16 mouse cellular contexts compared by ENCODE assay signal in the genomic region with DNA sequence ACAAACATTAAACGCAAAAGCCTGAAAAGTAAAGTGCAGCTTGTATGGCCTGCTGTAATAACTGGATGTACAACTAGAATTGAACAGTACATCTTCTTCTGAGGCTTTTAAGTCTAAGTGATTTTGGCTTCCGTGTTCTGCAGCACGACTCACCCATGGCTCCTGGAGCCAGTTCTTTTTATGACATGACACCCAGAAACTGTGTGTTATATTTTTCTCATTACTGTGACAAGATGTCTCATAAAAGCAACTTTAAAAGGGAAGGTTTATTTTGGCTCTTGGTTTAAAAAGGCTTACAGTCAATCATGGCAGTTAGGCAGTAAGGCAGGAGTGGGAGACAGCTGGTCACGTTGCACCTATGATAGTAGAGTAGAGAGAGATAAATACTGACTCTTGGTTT.
"Had no signal": no experiment of that assay in that cellular context is flagged by ENCODE, and none has a peak within 500 bp of the region (broad histone marks: within the 10 kb centered on the region; RNA-seq: fewer than 3 reads in every experiment).

No protein-coding gene starts in this region.

- DNase-seq: forebrain, postnatal 0 days; gastrocnemius, postnatal 14 days; gastrocnemius, postnatal 36 days; heart, adult 18-20 months; heart, postnatal 14 days; heart, postnatal 36 days; kidney, adult 11 months; kidney, adult 2 months; kidney, adult 9 months; kidney, postnatal 14 days; kidney, postnatal 36 days; layer of hippocampus, adult 9-11 months; layer of hippocampus, postnatal 36 days had no signal

- ATAC-seq: forebrain, postnatal 0 days; hindbrain, postnatal 0 days; intestine, embryonic 16.5 days; liver, embryonic 12.5 days had no signal
